Mouse (Mus musculus) kidney, postnatal 36 days (tissue): ENCODE data around the gene Tprg.

Experiments
- DNase-seq, 2 experiments: peaks; one replicate each; pipeline ENCODE4 v3.0.0; 2021 to 2022; ENCODE audit warnings: mixed read lengths in 2 of 2

The Tprg gene

GRCm38 (mm10) chr16:25286517-25286916 lies at the start of gene Tprg:
Gene Tprg, plus strand, starts transcription at chr16:25286817.
- no peak for DNase-seq

GRCm38 (mm10) chr16:25238274-25239050 lies 48.2 kb upstream of the Tprg start:
- DNase-seq, result no peak

GRCm38 (mm10) chr16:25248889-25249288 lies 37.7 kb upstream of the Tprg start:
- DNase-seq, result no peak

DNA sequence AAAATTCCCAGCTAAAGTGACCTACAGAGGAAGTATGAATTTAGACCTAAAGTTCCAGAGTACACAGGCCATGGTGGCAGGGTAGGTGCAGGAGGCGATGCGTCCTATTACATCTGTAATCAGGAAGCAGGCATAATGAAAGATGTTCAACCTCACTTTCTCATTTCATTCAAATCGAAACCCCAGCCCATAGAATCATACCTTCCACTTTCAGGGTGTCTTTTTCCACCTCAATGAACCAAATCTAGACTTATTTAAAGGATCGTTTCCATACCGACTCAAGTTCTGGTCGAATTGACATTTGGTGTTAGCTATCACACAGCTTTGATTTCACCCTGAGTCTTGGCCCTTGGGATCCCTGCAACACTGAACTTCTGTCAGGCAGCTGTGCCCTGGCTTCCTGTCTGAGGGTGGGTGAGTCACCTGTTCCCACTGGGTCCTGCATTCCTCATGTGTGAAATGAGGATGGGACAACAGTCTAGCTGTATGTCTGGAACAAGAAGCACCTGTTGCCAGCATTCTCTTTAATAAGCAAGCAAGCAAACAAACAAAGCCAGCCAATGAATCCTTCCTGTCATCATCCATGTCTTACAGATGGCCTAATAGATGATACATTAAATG lies 36.4 kb upstream of the Tprg start:
- DNase-seq, result no peak

DNA sequence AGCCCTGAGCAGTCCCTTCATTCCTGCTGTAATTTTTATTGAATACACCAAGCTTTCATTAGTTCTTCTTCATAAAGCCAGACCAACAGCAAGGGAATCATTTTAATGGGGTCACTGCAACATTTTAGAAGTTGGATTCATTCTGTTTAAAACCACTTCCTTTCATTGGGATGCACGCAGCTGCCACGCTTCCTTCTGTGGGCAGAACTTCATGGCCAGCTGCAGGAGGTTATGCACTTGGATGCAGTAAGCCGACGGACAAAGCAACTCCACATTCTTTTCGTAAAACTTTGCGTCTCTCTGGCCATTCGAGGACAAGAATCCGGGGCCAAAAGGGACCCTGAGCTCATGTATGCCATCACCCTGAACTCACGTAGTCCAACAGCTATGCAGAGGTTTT lies 35.5 kb upstream of the Tprg start:
- no peak for DNase-seq

DNA sequence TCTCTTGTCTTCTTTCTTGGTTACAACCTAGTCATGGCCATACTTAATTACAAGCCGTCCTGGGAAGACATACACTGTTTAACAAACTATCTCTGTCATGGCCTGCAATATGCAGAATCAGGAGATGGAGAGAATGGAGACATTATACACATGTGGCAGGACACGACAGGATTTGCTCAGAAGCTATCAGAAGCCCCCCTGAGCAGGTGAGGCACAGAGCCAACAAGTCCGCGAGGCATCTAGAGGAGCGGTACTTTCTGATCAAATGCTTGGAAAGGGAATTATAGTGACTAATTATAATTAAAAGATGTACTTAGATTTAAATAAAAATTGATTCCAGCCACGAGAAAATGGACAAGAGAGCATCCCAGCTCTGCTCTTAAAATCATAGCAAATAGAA lies 32.0 kb upstream of the Tprg start:
- no peak for DNase-seq

- peak; percentile 16 to 32 for DNase-seq
These were observed 31.4 kb upstream of the Tprg start for GRCm38 (mm10) chr16:25255186-25255585.

GRCm38 (mm10) chr16:25255603-25256260 lies 30.9 kb upstream of the Tprg start:
- DNase-seq, result no peak

- no peak for DNase-seq
These were observed 24.3 kb upstream of the Tprg start for GRCm38 (mm10) chr16:25262306-25262705.

GRCm38 (mm10) chr16:25262965-25263364 lies 23.7 kb upstream of the Tprg start:
- DNase-seq, result no peak

DNA sequence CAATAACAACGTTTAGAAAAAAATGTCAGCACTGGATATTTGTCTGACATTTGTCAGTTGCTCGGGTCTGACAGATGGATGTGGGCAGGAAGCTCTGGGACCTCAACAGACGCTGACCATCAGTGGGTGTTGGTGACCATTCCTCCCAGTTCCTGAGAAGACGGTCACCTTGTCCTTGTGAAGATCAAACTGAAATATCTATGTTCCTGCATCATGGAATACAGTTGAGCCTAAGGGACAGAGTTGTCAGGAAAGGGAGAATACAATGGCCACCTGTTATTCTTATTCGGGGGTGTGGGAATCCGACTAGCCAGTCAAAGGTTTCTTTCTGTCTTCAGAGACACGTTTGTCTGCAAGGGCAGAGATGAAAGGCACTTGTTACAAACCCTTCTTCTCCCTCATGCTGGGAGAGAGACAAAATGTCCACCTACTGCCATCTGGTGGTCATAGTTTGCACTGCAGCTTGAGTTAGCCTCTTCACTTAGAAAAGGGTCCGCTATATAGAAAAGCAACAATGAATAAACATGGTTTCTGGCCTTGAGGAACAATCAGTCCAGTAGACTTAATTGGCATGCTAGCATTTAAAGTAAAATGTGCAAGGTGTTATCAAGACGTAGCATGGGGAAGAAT lies 23.0 kb upstream of the Tprg start:
- DNase-seq, result peak; percentile 64 to 89

- no peak for DNase-seq
These were observed 21.4 kb upstream of the Tprg start for GRCm38 (mm10) chr16:25265177-25265576.

- DNase-seq, result no peak
These were observed 18.3 kb upstream of the Tprg start for GRCm38 (mm10) chr16:25268276-25268675.

GRCm38 (mm10) chr16:25282563-25282962 lies 4.1 kb upstream of the Tprg start:
- no peak for DNase-seq

GRCm38 (mm10) chr16:25293753-25294152 lies 7.1 kb downstream of the Tprg start:
- DNase-seq, result no peak

DNA sequence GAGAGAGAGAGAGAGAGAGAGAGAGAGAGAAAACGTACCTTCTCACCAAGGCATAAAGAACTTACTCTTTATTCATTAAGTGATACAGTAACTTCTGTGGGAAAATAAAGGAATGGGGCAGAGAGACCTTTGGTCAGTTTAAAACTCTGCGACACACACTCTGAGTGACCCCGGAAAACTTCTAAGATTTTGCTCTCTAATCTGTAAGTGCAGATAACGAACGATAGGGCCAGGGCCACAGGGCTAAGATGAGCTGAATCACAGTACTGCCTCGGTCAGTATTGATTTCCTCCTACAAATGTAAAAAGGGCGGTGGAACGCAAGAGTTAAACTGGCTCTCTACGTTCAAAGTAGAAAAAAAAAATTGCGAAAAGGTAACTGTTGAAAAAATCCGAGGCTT lies 8.9 kb downstream of the Tprg start:
- no peak for DNase-seq

- DNase-seq, result no peak
These were observed 10.1 kb downstream of the Tprg start for GRCm38 (mm10) chr16:25296746-25297145.

DNA sequence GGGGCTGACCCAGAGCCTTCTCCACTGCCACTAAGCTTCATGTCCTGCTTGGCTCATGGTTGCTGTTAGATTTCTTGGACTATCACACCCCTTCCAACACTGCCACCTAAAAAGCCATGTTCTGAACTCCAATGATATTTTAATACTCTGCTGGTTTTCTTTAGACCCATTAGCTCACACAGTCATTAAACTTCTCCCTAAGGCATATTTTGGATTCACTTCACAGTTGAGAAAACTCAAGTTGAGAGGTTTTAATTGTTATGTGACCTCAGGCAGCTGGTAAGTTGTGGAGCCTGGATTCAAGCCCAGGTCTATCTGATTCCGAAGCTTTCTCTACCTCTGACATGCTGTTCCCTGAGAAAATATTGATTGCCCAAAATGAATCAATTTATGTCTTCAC lies 11.6 kb downstream of the Tprg start:
- peak in 1 of 2 experiments; percentile 3 for DNase-seq

DNA sequence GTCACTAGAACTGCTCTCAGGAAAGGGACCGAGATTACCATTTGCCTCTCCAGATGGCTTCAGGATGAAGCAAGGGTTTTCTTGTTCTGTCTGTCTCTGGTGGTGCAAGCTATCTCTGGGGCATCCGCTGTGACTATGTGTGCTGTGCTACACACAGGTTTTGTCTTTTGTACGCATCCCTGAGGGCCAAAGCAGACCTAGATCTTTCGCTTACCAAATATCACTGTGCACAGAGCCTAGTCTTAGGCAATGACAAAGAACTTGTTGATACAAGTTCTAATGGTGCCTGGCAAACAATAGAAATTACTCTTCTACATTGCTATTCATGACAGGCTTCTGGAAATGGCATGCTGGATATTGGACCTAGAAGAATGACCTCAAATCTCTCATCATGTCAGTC lies 16.0 kb downstream of the Tprg start:
- DNase-seq, result no peak

DNA sequence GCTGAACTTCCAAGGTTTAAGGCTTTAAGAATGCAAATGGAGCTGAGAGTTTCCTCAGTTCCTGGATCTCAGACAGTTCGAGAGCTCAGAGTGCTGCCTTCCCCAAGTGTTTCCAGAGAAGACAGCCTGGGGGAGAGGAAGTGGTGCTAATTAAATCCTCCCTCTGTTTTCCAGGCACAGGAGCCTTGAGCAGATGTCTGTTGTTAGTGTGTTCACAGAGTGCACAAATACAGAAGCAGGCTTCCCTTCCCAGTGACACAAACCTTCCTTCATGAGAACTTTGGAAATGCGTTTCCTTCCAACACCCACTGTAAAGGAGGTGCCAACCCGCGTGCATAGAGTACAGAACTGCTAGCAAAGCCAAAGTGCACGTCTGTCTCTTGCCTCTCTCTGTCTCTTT lies 27.4 kb downstream of the Tprg start:
- no peak for DNase-seq

DNA sequence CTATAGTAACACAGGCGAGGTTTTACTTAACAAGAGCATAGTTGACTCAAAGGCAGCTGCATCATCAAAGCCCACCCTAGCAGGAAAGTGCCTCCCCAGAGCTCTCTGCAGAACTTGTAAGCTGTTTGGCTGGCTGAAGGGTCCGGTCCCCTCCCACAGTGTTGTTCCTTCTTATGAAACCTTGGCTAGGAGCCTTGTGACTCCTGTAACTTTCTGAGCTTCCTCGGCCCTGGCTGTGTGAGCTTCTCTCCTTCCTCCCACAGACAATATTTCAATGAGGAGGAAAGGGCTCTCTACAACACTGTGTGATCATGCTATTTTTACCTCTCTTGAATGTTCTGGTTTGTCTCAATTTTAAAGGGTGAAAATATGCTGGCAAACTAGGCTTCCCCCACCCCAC lies 28.5 kb downstream of the Tprg start:
- DNase-seq, result no peak

DNA sequence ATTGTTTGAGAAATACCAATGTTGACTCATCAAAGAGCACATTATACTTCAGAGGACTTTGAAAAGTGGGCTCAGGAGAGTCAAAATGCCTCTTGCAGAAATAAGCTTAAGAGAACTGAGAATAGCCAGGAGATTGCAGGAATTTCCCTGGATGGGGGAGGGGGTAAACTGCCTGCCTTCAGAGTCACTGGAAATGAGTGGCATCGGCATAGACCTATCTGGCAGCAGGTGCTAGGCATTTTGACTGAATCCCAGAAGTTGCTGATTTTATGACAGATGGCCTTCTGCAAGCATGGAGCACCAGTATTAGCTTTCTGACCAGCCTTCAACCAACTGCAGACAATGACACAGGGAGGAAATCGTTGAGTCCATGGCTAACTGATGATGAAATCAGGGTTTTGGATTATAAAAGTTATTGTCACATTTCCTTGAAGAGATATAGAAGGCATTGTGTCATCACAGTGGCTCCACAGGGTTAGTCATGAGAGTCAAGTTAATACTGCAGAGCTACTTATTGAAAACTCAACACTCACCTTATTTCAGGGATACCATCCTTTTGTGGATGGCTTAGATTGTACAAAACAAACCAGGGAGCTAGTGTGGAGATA lies 39.1 kb downstream of the Tprg start:
- DNase-seq, result no peak
